Mouse (Mus musculus): ENCODE measurements around the gene D8Ertd738e.

DNA sequence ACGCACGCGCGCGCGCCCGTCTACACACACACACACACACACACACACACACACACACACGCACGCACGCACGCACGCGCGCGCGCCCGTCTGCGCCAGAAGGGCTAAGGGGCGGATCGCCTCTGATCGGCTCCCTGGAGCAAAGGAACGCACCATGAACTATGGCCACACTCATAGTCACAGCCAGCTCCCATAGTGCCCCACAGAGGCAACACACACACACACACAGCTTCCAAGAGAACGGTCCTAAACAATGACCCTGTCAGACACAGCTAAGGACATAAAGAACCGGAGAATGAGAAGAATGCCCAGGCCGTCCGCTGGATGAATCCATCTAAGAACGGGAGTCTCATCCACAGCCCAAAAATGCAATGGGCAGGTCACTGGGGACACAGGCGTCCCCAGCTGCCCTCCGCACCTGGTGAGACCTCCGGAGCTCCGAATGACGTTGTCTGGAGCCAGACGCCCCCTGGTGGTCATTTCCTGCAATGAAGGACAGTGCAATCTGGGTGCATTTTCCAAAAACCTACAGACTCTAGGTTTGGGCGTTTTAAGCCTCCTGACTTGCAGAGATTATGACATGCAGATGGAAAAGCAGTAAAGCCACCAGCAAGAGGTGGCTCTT lies 39.2 kb downstream of the D8Ertd738e start:
- TF ChIP-seq POLR2A (IDR thresholded peaks at IDR 0.05; ENCODE audit: control insufficient read depth, extremely low read depth, insufficient read depth, low read length, poor library complexity) (no peak), CTCF (IDR thresholded peaks at IDR 0.05; ENCODE audit: borderline replicate concordance, control insufficient read depth, extremely low read depth, insufficient read depth, low read length, poor library complexity) (peak; percentile 95)
